Mouse (Mus musculus) heart, embryonic 11.5 days (tissue): ENCODE measurements around the gene Rplp0. TPM values are rescaled to one million over a fixed set of nuclear protein-coding genes. Genes with fewer than 3 reads are reported as not detected.

Source experiments
- ATAC-seq: fragments of 200-750 bp; cut with Nextera tagmentation; replicated peaks from 2 replicates; pipeline ENCODE4 v1.8.0; 2017; ENCODE audit warnings: moderate library complexity; ENCODE audit not compliant: insufficient number of reproducible peaks, low FRiP score, low TSS enrichment
- H3K27ac ChIP-seq: fragments of 300-500 bp; sonication (generic); 2 replicates; pipeline ENCODE4 v1.5.1; 2014; ENCODE audit warnings: mild to moderate bottlenecking, low read depth, low read length
- H3K27me3 ChIP-seq: fragments of 300-500 bp; sonication (generic); 2 replicates; pipeline ENCODE4 v1.6.1; 2014; ENCODE audit warnings: mild to moderate bottlenecking, low read length, mixed read lengths; ENCODE audit not compliant: control insufficient read depth, insufficient read depth
- H3K36me3 ChIP-seq: fragments of 300-500 bp; sonication (generic); 2 replicates; pipeline ENCODE4 v1.6.1; 2014; ENCODE audit warnings: mild to moderate bottlenecking, low read length, moderate library complexity, mixed read lengths; ENCODE audit not compliant: control insufficient read depth, insufficient read depth
- H3K4me1 ChIP-seq: fragments of 300-500 bp; sonication (generic); 2 replicates; pipeline ENCODE4 v1.6.1; 2014; ENCODE audit warnings: low read length; ENCODE audit not compliant: control insufficient read depth, insufficient read depth
- H3K4me2 ChIP-seq: fragments of 300-500 bp; sonication (generic); 2 replicates; pipeline ENCODE4 v1.6.1; 2014; ENCODE audit warnings: mild to moderate bottlenecking, moderate library complexity
- H3K4me3 ChIP-seq: fragments of 300-500 bp; sonication (generic); 2 replicates; pipeline ENCODE4 v1.5.1; 2014; ENCODE audit warnings: low read depth, low read length
- H3K9ac ChIP-seq: fragments of 300-500 bp; sonication (generic); 2 replicates; pipeline ENCODE4 v1.6.1; 2014; ENCODE audit warnings: mild to moderate bottlenecking, low read depth, low read length, moderate library complexity
- H3K9me3 ChIP-seq: fragments of 300-500 bp; sonication (generic); replicated peaks from 2 replicates; pipeline ENCODE4 v1.6.1; 2016; ENCODE audit warnings: low read length; ENCODE audit not compliant: control insufficient read depth
- WGBS: fragments of 180-500 bp; shearing (Covaris S2); extraction: QIAGEN DNeasy Blood & Tissue Kit; methylation state at CpG from one replicate; pipeline ENCODE4 v1.1.7; 2014; ENCODE audit not compliant: insufficient replicate concordance; 5-methylcytosine and 5-hydroxymethylcytosine counted together
- polyA plus RNA-seq: library from polyadenylated mRNA; unstranded; fragments of >200 nt; fragmentation: Nextera tagmentation; extraction: Ambion mirVana; gene quantifications from 2 replicates; pipeline ENCODE4 v1.2.1, GENCODE M21; 2014

Rplp0 gene
- polyA plus RNA-seq = 1,182 and 1,275 TPM in 2 replicates

- peaks cover 22% of the 10 kb centered on the region for H3K36me3 ChIP-seq
- H3K4me2 ChIP-seq = peak within 1 kb of the TSS; percentile 79
- WGBS = under 1% methylated on average over 62 of the region's 78 CpGs
- peak within 1 kb of the TSS; percentile 99 for H3K9ac ChIP-seq
- peak within 1 kb of the TSS; percentile 90 for H3K4me3 ChIP-seq
- H3K27ac ChIP-seq = peak within 1 kb of the TSS; percentile 87
- peaks cover 17% of the 10 kb centered on the region for H3K4me1 ChIP-seq
- no peaks in the 10 kb centered on the region for H3K27me3 ChIP-seq
- ATAC-seq = peak; percentile 98
- H3K9me3 ChIP-seq = no peaks in the 10 kb centered on the region
Measured at GRCm38 (mm10) chr5:115559237-115560101, at the start of gene Rplp0. Gene Rplp0 (plus strand): TSS chr5:115559467.

- H3K4me3 ChIP-seq = no peak overlapping the region
Measured at GRCm38 (mm10) chr5:115509790-115510689, 49.2 kb upstream of the Rplp0 start.

GRCm38 (mm10) chr5:115512375-115512774, 46.9 kb upstream of the Rplp0 start:
- Histone ChIP-seq H3K27me3 (no peaks in the 10 kb centered on the region), H3K4me2 (no peak overlapping the region), H3K27ac (no peak overlapping the region), H3K9ac (no peak overlapping the region), H3K4me3 (no peak overlapping the region), H3K36me3 (no peaks in the 10 kb centered on the region), H3K9me3 (no peaks in the 10 kb centered on the region), H3K4me1 (peaks cover 36% of the 10 kb centered on the region)
- 90% methylated on average over 7 of the region's 7 CpGs for WGBS
- ATAC-seq = no peak

More at GRCm38 (mm10) chr5:115509790-115510689, 49.2 kb upstream of the Rplp0 start:
- no peak for ATAC-seq
- peaks cover 37% of the 10 kb centered on the region for H3K4me1 ChIP-seq
- H3K9ac ChIP-seq = peak overlapping the region; percentile 65; the same call in 1 of the 2 replicates
- no peaks in the 10 kb centered on the region for H3K9me3 ChIP-seq
- WGBS = 70% methylated on average over 15 of the region's 15 CpGs
- H3K27me3 ChIP-seq = no peaks in the 10 kb centered on the region
- peak overlapping the region; percentile 66; the same call in 1 of the 2 replicates for H3K27ac ChIP-seq
- peak overlapping the region; percentile 96 for H3K4me2 ChIP-seq
- H3K36me3 ChIP-seq = no peaks in the 10 kb centered on the region

- WGBS = 94% methylated on average over 14 of the region's 14 CpGs
- Histone ChIP-seq H3K4me1 (peaks cover 28% of the 10 kb centered on the region), H3K36me3 (no peaks in the 10 kb centered on the region), H3K4me2 (no peak overlapping the region), H3K27me3 (no peaks in the 10 kb centered on the region), H3K27ac (no peak overlapping the region), H3K4me3 (no peak overlapping the region), H3K9ac (no peak overlapping the region), H3K9me3 (no peaks in the 10 kb centered on the region)
- ATAC-seq = no peak
Measured at GRCm38 (mm10) chr5:115513246-115513645, 46.0 kb upstream of the Rplp0 start.

- H3K9me3 ChIP-seq = no peaks in the 10 kb centered on the region
- 88% methylated on average over 16 of the region's 16 CpGs for WGBS
- H3K27me3 ChIP-seq = no peaks in the 10 kb centered on the region
- peaks cover 23% of the 10 kb centered on the region for H3K4me1 ChIP-seq
- H3K9ac ChIP-seq = no peak overlapping the region
- H3K36me3 ChIP-seq = no peaks in the 10 kb centered on the region
- H3K4me3 ChIP-seq = no peak overlapping the region
- no peak overlapping the region for H3K4me2 ChIP-seq
- no peak for ATAC-seq
- H3K27ac ChIP-seq = no peak overlapping the region
Measured at GRCm38 (mm10) chr5:115513721-115514120, 45.5 kb upstream of the Rplp0 start.

GRCm38 (mm10) chr5:115514346-115514745, 44.9 kb upstream of the Rplp0 start:
- H3K36me3 ChIP-seq = no peaks in the 10 kb centered on the region
- WGBS = 79% methylated on average over 6 of the region's 6 CpGs
- H3K9me3 ChIP-seq = no peaks in the 10 kb centered on the region
- no peak overlapping the region for H3K9ac ChIP-seq
- H3K27ac ChIP-seq = peak overlapping the region; percentile 76
- H3K4me3 ChIP-seq = no peak overlapping the region
- ATAC-seq = no peak
- peaks cover 21% of the 10 kb centered on the region for H3K4me1 ChIP-seq
- H3K4me2 ChIP-seq = no peak overlapping the region; the same call in 1 of the 2 replicates
- no peaks in the 10 kb centered on the region for H3K27me3 ChIP-seq

GRCm38 (mm10) chr5:115514896-115515587, 44.2 kb upstream of the Rplp0 start:
- Histone ChIP-seq H3K9ac (peak overlapping the region; percentile 16; the same call in 1 of the 2 replicates), H3K4me3 (no peak overlapping the region), H3K4me1 (peaks cover 17% of the 10 kb centered on the region), H3K27me3 (no peaks in the 10 kb centered on the region), H3K9me3 (no peaks in the 10 kb centered on the region), H3K36me3 (no peaks in the 10 kb centered on the region), H3K4me2 (peak overlapping the region; percentile 29; the same call in 1 of the 2 replicates), H3K27ac (peak overlapping the region; percentile 76)
- 57% methylated on average over 20 of the region's 20 CpGs for WGBS
- ATAC-seq = peak; percentile 44; the same call in 1 of the 2 replicates
